Mouse (Mus musculus): ENCODE data around the gene Tcf7l2. TPM values are rescaled to one million over a fixed set of nuclear protein-coding genes. Genes with fewer than 3 reads are reported as not detected.

Tcf7l2 gene
- polyA plus RNA-seq, 1 experiment from 2014 or later = 150 TPM

GRCm38 (mm10) chr19:55847043-55847442, 105.4 kb downstream of the Tcf7l2 start:
- H3K27ac ChIP-seq (ENCODE audit: low read depth, low read length) = no peak overlapping the region
- H3K36me3 ChIP-seq (ENCODE audit: control insufficient read depth, insufficient read depth, low read length) = no peaks in the 10 kb centered on the region
- H3K27me3 ChIP-seq (ENCODE audit: control insufficient read depth, insufficient read depth, low read length) = no peaks in the 10 kb centered on the region
- no peak overlapping the region for H3K9ac ChIP-seq (ENCODE audit: low read length)
- no peaks in the 10 kb centered on the region; the same call in 1 of the 2 replicates for H3K4me1 ChIP-seq (replicated peaks; ENCODE audit: control insufficient read depth, insufficient read depth, low read length)
- H3K4me3 ChIP-seq (ENCODE audit: low read depth, low read length) = no peak overlapping the region
- DNase-seq (ENCODE audit: low spot score) = no peak
- no peaks in the 10 kb centered on the region for H3K9me3 ChIP-seq (ENCODE audit: control insufficient read depth, low read length)
- no peak for ATAC-seq (replicated peaks; ENCODE audit: low FRiP score)
- no peak overlapping the region for H3K4me2 ChIP-seq (ENCODE audit: low read depth, low read length, severe bottlenecking)
- 65% methylated on average over 4 of the region's 4 CpGs for WGBS

- 88% methylated on average over 8 of the region's 8 CpGs for WGBS
- no peak for ATAC-seq (replicated peaks; ENCODE audit: low FRiP score)
- no peak overlapping the region for H3K9ac ChIP-seq (ENCODE audit: low read length)
- DNase-seq (ENCODE audit: low spot score) = no peak
- H3K27ac ChIP-seq (ENCODE audit: low read depth, low read length) = no peak overlapping the region
- no peak overlapping the region for H3K4me3 ChIP-seq (ENCODE audit: low read depth, low read length)
- no peak overlapping the region for H3K4me2 ChIP-seq (ENCODE audit: low read depth, low read length, severe bottlenecking)
- H3K4me1 ChIP-seq (replicated peaks; ENCODE audit: control insufficient read depth, insufficient read depth, low read length) = no peaks in the 10 kb centered on the region; the same call in 1 of the 2 replicates
- H3K36me3 ChIP-seq (ENCODE audit: control insufficient read depth, insufficient read depth, low read length) = no peaks in the 10 kb centered on the region
- no peaks in the 10 kb centered on the region for H3K27me3 ChIP-seq (ENCODE audit: control insufficient read depth, insufficient read depth, low read length)
- no peaks in the 10 kb centered on the region for H3K9me3 ChIP-seq (ENCODE audit: control insufficient read depth, low read length)
These were observed 108.9 kb downstream of the Tcf7l2 start for GRCm38 (mm10) chr19:55850402-55851078.

DNA sequence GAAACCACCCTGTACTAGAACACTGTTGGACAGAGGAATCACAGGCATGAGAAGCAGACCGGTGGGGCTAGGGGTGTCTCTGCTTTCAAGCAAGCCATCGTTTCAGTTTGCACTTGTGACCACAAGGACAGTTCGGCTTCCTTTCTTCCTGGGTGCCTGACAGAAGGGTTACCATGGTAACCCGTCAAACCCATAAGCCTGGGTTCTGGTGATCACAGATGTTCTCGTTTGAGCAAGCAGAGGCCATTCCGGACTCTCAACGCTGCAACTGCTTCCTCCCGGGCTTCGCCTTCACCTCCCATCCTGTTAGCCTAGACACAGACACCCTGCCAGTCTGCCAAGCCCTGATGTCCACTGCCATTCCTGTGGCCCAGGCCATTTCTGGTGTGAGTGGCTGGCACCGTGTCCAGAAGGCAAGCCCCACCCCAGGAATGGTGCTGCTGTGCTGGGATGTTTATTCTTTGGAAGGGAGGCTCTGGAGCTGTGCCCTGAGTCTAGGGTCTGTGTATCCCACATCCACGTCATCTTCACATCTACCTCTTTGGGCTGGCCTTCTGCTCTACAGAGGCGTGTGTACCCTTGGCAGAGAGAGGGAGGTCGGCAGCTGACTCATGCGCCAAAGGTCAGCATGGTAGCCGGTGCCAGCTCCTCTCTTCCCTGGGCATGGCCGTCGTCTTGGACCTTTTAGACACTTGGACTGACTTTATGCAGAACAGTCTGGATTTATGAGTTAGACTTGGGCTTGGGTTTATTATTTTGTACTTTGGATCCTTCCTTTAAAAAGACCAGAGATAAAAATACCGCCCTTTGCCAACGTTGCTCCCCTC, 110.1 kb downstream of the Tcf7l2 start:
- no peak for ATAC-seq (replicated peaks; ENCODE audit: low FRiP score)
- no peak overlapping the region for H3K27ac ChIP-seq (ENCODE audit: low read depth, low read length)

DNA sequence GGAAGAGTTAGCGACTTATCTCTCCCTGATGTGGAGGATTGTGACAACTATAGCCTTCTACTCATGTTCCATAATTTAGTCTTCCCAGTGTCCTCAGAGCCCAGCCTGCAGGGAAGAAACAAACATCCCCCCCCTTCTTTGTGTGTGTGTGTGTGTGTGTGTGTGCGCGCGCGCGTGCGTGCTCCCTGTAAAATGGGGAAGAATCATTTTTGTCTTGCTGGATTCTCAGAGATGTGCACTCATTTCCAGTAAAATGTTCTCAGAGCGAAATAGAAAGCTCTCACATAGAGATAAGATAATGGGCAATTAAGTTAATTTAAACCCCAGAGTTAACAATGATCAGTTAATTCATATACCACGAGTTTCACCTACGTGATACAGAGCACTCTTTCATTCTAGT, 112.8 kb downstream of the Tcf7l2 start:
- no peaks in the 10 kb centered on the region for H3K36me3 ChIP-seq (ENCODE audit: control insufficient read depth, insufficient read depth, low read length)
- H3K4me2 ChIP-seq (ENCODE audit: low read depth, low read length, severe bottlenecking) = no peak overlapping the region
- no peaks in the 10 kb centered on the region for H3K9me3 ChIP-seq (ENCODE audit: control insufficient read depth, low read length)
- H3K4me3 ChIP-seq (ENCODE audit: low read depth, low read length) = no peak overlapping the region
- WGBS = 88% methylated on average over 10 of the region's 10 CpGs
- H3K27ac ChIP-seq (ENCODE audit: low read depth, low read length) = no peak overlapping the region
- DNase-seq (ENCODE audit: low spot score) (no peak), ATAC-seq (replicated peaks; ENCODE audit: low FRiP score) (no peak)
- H3K27me3 ChIP-seq (ENCODE audit: control insufficient read depth, insufficient read depth, low read length) = no peaks in the 10 kb centered on the region
- no peak overlapping the region for H3K9ac ChIP-seq (ENCODE audit: low read length)
- H3K4me1 ChIP-seq (replicated peaks; ENCODE audit: control insufficient read depth, insufficient read depth, low read length) = no peaks in the 10 kb centered on the region

More for the DNA sequence above, 110.1 kb downstream of the Tcf7l2 start:
- 80% methylated on average over 19 of the region's 19 CpGs for WGBS
- no peaks in the 10 kb centered on the region for H3K9me3 ChIP-seq (ENCODE audit: control insufficient read depth, low read length)
- DNase-seq (ENCODE audit: low spot score) = no peak
- no peak overlapping the region for H3K4me2 ChIP-seq (ENCODE audit: low read depth, low read length, severe bottlenecking)
- no peak overlapping the region for H3K4me3 ChIP-seq (ENCODE audit: low read depth, low read length)
- no peak overlapping the region for H3K9ac ChIP-seq (ENCODE audit: low read length)
- H3K4me1 ChIP-seq (replicated peaks; ENCODE audit: control insufficient read depth, insufficient read depth, low read length) = no peaks in the 10 kb centered on the region
- H3K27me3 ChIP-seq (ENCODE audit: control insufficient read depth, insufficient read depth, low read length) = no peaks in the 10 kb centered on the region
- no peaks in the 10 kb centered on the region for H3K36me3 ChIP-seq (ENCODE audit: control insufficient read depth, insufficient read depth, low read length)

- no peak overlapping the region for H3K27ac ChIP-seq (ENCODE audit: low read depth, low read length)
- WGBS = 85% methylated on average over 5 of the region's 5 CpGs
These were observed 114.0 kb downstream of the Tcf7l2 start for GRCm38 (mm10) chr19:55855571-55855970.

DNA sequence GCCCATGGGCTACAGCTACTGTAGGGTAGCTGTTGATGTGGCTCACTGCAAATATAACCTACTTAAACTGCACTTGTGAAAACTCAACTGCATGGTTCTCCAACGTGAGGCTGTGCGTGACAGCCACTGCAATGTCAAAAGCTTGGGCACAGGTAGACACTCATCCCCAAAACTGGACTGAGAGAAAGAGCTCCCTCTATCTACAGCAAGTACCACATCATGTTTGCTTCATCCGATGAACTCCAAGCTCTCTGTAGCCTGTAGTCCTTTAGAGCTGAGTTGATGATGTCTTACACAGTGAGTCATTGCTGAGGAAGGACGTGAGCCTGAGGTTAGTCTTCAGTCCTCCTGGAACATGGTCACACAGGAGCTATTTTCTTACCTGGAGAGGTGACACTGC, 115.7 kb downstream of the Tcf7l2 start:
- Histone ChIP-seq H3K9ac (ENCODE audit: low read length) (no peak overlapping the region), H3K9me3 (ENCODE audit: control insufficient read depth, low read length) (no peaks in the 10 kb centered on the region), H3K4me3 (ENCODE audit: low read depth, low read length) (no peak overlapping the region), H3K4me2 (ENCODE audit: low read depth, low read length, severe bottlenecking) (no peak overlapping the region), H3K27me3 (ENCODE audit: control insufficient read depth, insufficient read depth, low read length) (no peaks in the 10 kb centered on the region), H3K36me3 (ENCODE audit: control insufficient read depth, insufficient read depth, low read length) (no peaks in the 10 kb centered on the region), H3K4me1 (replicated peaks; ENCODE audit: control insufficient read depth, insufficient read depth, low read length) (no peaks in the 10 kb centered on the region), H3K27ac (ENCODE audit: low read depth, low read length) (no peak overlapping the region)
- DNase-seq (ENCODE audit: low spot score) = no peak
- no peak for ATAC-seq (replicated peaks; ENCODE audit: low FRiP score)
- 97% methylated on average over 4 of the region's 4 CpGs for WGBS

More at GRCm38 (mm10) chr19:55855571-55855970, 114.0 kb downstream of the Tcf7l2 start:
- Histone ChIP-seq H3K4me1 (replicated peaks; ENCODE audit: control insufficient read depth, insufficient read depth, low read length) (no peaks in the 10 kb centered on the region), H3K27me3 (ENCODE audit: control insufficient read depth, insufficient read depth, low read length) (no peaks in the 10 kb centered on the region), H3K4me2 (ENCODE audit: low read depth, low read length, severe bottlenecking) (no peak overlapping the region), H3K36me3 (ENCODE audit: control insufficient read depth, insufficient read depth, low read length) (no peaks in the 10 kb centered on the region), H3K4me3 (ENCODE audit: low read depth, low read length) (no peak overlapping the region), H3K9me3 (ENCODE audit: control insufficient read depth, low read length) (no peaks in the 10 kb centered on the region), H3K9ac (ENCODE audit: low read length) (no peak overlapping the region)
- no peak for DNase-seq (ENCODE audit: low spot score)
- no peak for ATAC-seq (replicated peaks; ENCODE audit: low FRiP score)

DNA sequence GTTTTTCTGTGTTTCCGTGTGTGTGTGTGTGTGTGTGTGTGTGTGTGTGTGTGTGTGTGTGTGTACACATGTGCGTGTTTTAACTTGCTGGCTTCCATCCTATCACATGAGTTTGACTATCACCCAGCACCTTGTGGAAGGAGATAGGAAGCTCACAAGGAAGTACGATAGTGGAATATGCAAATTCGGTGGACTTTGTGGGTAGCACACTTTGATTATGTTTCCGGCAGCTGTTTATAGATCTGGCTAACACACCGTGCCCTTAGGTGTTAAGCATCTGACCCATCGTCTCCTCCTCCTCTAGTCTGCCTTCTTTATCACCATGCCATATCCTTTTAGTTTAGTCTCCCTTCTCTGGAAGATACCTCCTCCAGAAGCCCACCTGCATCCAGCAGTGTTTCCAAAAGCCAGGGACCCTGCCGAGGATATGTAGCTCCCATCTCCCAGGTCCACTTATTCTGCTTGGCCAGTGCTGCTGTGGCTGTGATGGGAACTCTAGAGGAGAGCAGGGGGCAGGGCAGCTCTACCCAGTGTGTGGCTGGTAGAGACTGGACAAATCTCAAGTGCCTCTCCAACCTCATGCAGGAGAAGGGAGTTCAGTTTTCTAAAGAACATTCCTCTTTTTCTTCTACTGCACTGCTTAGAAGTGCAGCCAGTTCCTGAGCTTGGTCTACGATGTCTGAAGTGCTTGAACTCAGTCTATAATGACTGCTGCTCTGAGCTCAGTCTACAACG, 118.6 kb downstream of the Tcf7l2 start:
- Histone ChIP-seq H3K4me2 (ENCODE audit: low read depth, low read length, severe bottlenecking) (no peak overlapping the region), H3K9me3 (ENCODE audit: control insufficient read depth, low read length) (no peaks in the 10 kb centered on the region), H3K27me3 (ENCODE audit: control insufficient read depth, insufficient read depth, low read length) (no peaks in the 10 kb centered on the region), H3K36me3 (ENCODE audit: control insufficient read depth, insufficient read depth, low read length) (no peaks in the 10 kb centered on the region), H3K4me3 (ENCODE audit: low read depth, low read length) (no peak overlapping the region), H3K4me1 (replicated peaks; ENCODE audit: control insufficient read depth, insufficient read depth, low read length) (no peaks in the 10 kb centered on the region), H3K9ac (ENCODE audit: low read length) (no peak overlapping the region), H3K27ac (ENCODE audit: low read depth, low read length) (no peak overlapping the region)
- no peak for DNase-seq (ENCODE audit: low spot score)
- no peak for ATAC-seq (replicated peaks; ENCODE audit: low FRiP score)
- WGBS = 92% methylated on average over 10 of the region's 10 CpGs

GRCm38 (mm10) chr19:55861746-55862145, 120.1 kb downstream of the Tcf7l2 start:
- Histone ChIP-seq H3K27ac (ENCODE audit: low read depth, low read length) (no peak overlapping the region), H3K4me1 (replicated peaks; ENCODE audit: control insufficient read depth, insufficient read depth, low read length) (no peaks in the 10 kb centered on the region), H3K27me3 (ENCODE audit: control insufficient read depth, insufficient read depth, low read length) (no peaks in the 10 kb centered on the region), H3K4me3 (ENCODE audit: low read depth, low read length) (no peak overlapping the region), H3K9ac (ENCODE audit: low read length) (no peak overlapping the region), H3K9me3 (ENCODE audit: control insufficient read depth, low read length) (no peaks in the 10 kb centered on the region), H3K4me2 (ENCODE audit: low read depth, low read length, severe bottlenecking) (no peak overlapping the region), H3K36me3 (ENCODE audit: control insufficient read depth, insufficient read depth, low read length) (no peaks in the 10 kb centered on the region)
- DNase-seq (ENCODE audit: low spot score) = no peak
- ATAC-seq (replicated peaks; ENCODE audit: low FRiP score) = no peak
- WGBS = 80% methylated on average over 2 of the region's 2 CpGs

Measured in forebrain, embryonic 11.5 days (tissue).